ENCODE assay signal across 8 mouse cellular contexts in genomic region chr6:85452816-85453215, GRCm38 (mm10). TPM values are rescaled to one million over a fixed set of nuclear protein-coding genes. Genes with fewer than 3 reads are reported as not detected.
A peak's percentile ranks its signal among the peaks of the same experiment; 100 is the strongest.
DNase-seq lines count a peak whose midpoint lies in the region; ATAC-seq and TF ChIP-seq lines count a peak whose summit lies in the region.

No protein-coding gene starts in this region.

- 4% methylated on average over 7 of the region's 7 CpGs for WGBS in heart, embryonic 15.5 days
- WGBS in embryonic facial prominence, embryonic 12.5 days: 7% methylated on average over 7 of the region's 7 CpGs
- WGBS in limb, embryonic 11.5 days: 11% methylated on average over 7 of the region's 7 CpGs
- WGBS in small intestine, adult 2 months: 2% methylated on average over 7 of the region's 7 CpGs

- dilution Hi-C loops in CH12.LX (cut with MboI; ENCODE audit: extremely low pct_ligation_motif_present, extremely low pct_unique_long_range_greater_than_20kb, low sequenced_read_pairs): no loop called here

- peaks cover 35% of the 10 kb centered on the region for H3K4me1 ChIP-seq in heart, embryonic 15.5 days (replicated peaks)
- peaks cover 2 to 51% of the 10 kb centered on the region in 2 experiments; a peak in 3 of 4 replicates for H3K4me1 ChIP-seq in CH12.LX (ENCODE audit: control insufficient read depth in 1 of 2, insufficient read depth in 2 of 2)
- peaks cover 25% of the 10 kb centered on the region for H3K4me1 ChIP-seq in embryonic facial prominence, embryonic 12.5 days
- peaks cover 13% of the 10 kb centered on the region for H3K4me1 ChIP-seq in limb, embryonic 11.5 days (ENCODE audit: control insufficient read depth, insufficient read depth, low read length)
- H3K4me1 ChIP-seq in small intestine, adult 2 months (ENCODE audit: control insufficient read depth, insufficient read depth, insufficient read length, low read length): peaks cover 8% of the 10 kb centered on the region

- H3K4me3 ChIP-seq in heart, embryonic 15.5 days: peak overlapping the region; percentile 65
- peak overlapping the region; percentile 76 to 93 (median 89) for H3K4me3 ChIP-seq in CH12.LX (replicated peaks in 1 of 3; ENCODE audit: low read depth in 2 of 3, low read length in 2 of 3, poor library complexity in 1 of 3)
- peak overlapping the region; percentile 74 for H3K4me3 ChIP-seq in embryonic facial prominence, embryonic 12.5 days
- H3K4me3 ChIP-seq in limb, embryonic 11.5 days (ENCODE audit: low read depth, low read length): peak overlapping the region; percentile 87
- peak overlapping the region; percentile 75; the same call in 1 of the 2 replicates for H3K4me3 ChIP-seq in small intestine, adult 2 months (ENCODE audit: low read depth, low read length)

- in situ Hi-C loops in CH12.LX (cut with MboI; ENCODE audit: low pct_ligation_motif_present, low pct_unique_long_range_greater_than_20kb, low sequenced_read_pairs): loop anchor here (25.0 kb wide), 1 partner anchor 459 kb away; the partner anchor contains the start of genes Nat8f1, Nat8f4 and Tprkb

- peak overlapping the region; percentile 86; the same call in 1 of the 2 replicates for H3K27ac ChIP-seq in heart, embryonic 15.5 days
- H3K27ac ChIP-seq in CH12.LX (ENCODE audit: insufficient read depth, low read depth): peak overlapping the region; percentile 54
- H3K27ac ChIP-seq in embryonic facial prominence, embryonic 12.5 days: 0 out of 2 replicates have a peak overlapping the region, but pooled peaks have one; percentile 95
- H3K27ac ChIP-seq in limb, embryonic 11.5 days (replicated peaks; ENCODE audit: low read depth, low read length): no peak overlapping the region
- H3K27ac ChIP-seq in small intestine, adult 2 months (ENCODE audit: insufficient read depth, low read depth, low read length): 0 out of 2 replicates have a peak overlapping the region, but pooled peaks have one; percentile 92

- no peak for ATAC-seq in heart, embryonic 15.5 days (replicated peaks; ENCODE audit: insufficient number of reproducible peaks, insufficient read depth, low FRiP score, low read depth)
- no peak for ATAC-seq in embryonic facial prominence, embryonic 12.5 days (ENCODE audit: insufficient number of reproducible peaks, insufficient read depth, low FRiP score, low TSS enrichment)
- ATAC-seq in limb, embryonic 11.5 days (ENCODE audit: insufficient number of reproducible peaks, low FRiP score, low TSS enrichment, low read depth): no peak

- TF ChIP-seq EP300 in CH12.LX (IDR thresholded peaks at IDR 0.05; ENCODE audit: low read length): no peak

- no peaks in the 10 kb centered on the region for H3K27me3 ChIP-seq in heart, embryonic 15.5 days
- no peaks in the 10 kb centered on the region for H3K27me3 ChIP-seq in CH12.LX (replicated peaks)
- no peaks in the 10 kb centered on the region for H3K27me3 ChIP-seq in embryonic facial prominence, embryonic 12.5 days
- no peaks in the 10 kb centered on the region for H3K27me3 ChIP-seq in limb, embryonic 11.5 days (ENCODE audit: control insufficient read depth, insufficient read depth, low read length)
- no peaks in the 10 kb centered on the region for H3K27me3 ChIP-seq in small intestine, adult 2 months (ENCODE audit: control insufficient read depth, insufficient read depth, low read length)

- no peaks in the 10 kb centered on the region for H3K36me3 ChIP-seq in heart, embryonic 15.5 days
- peaks cover 0 to 51% of the 10 kb centered on the region in 2 experiments for H3K36me3 ChIP-seq in CH12.LX (replicated peaks in 1 of 2; ENCODE audit: control insufficient read depth in 1 of 2, insufficient read depth in 1 of 2, low read length in 1 of 2)
- H3K36me3 ChIP-seq in embryonic facial prominence, embryonic 12.5 days: no peaks in the 10 kb centered on the region
- no peaks in the 10 kb centered on the region for H3K36me3 ChIP-seq in limb, embryonic 11.5 days (ENCODE audit: control insufficient read depth, insufficient read depth, low read length)
- H3K36me3 ChIP-seq in small intestine, adult 2 months (ENCODE audit: control insufficient read depth, insufficient read depth, low read length): no peaks in the 10 kb centered on the region

- peaks cover 57% of the 10 kb centered on the region for H3K79me2 ChIP-seq in CH12.LX (replicated peaks; ENCODE audit: control insufficient read depth, extremely low read depth, insufficient read depth, poor library complexity, severe bottlenecking)

- no peak for TF ChIP-seq CTCF in CH12.LX (conservative IDR thresholded peaks at IDR 0.05 in 1 of 2, IDR thresholded peaks at IDR 0.05 in 1 of 2; ENCODE audit: low read depth in 2 of 2, low read length in 2 of 2)
- no peak for TF ChIP-seq CTCF in small intestine, adult 2 months (IDR thresholded peaks at IDR 0.05; ENCODE audit: extremely low read depth, insufficient read length, insufficient replicate concordance, low read depth, low read length)

- TF ChIP-seq POLR2A in CH12.LX (IDR thresholded peaks at IDR 0.05; ENCODE audit: low read depth, low read length): no peak
- TF ChIP-seq POLR2A in small intestine, adult 2 months (IDR thresholded peaks at IDR 0.05; ENCODE audit: low read depth, low read length): no peak

- peak overlapping the region; percentile 77 for H3K9ac ChIP-seq in heart, embryonic 15.5 days
- H3K9ac ChIP-seq in CH12.LX (ENCODE audit: insufficient read depth, low read depth): peak overlapping the region; percentile 93
- H3K9ac ChIP-seq in embryonic facial prominence, embryonic 12.5 days: peak overlapping the region; percentile 76
- peak overlapping the region; percentile 93 for H3K9ac ChIP-seq in limb, embryonic 11.5 days (ENCODE audit: low read length)

- intact Hi-C loops in heart, postnatal 14 days (cut with DNase I): loop anchor here (10.0 kb wide), 1 partner anchor 482 kb away; no protein-coding TSS in a partner anchor
- intact Hi-C loops in gastrocnemius, postnatal 36 days (cut with DNase I): loop anchor here (5.0 kb wide), 1 partner anchor 509 kb away; the partner anchor contains the start of gene Dusp11

- TF ChIP-seq RAD21 in CH12.LX (IDR thresholded peaks at IDR 0.05; ENCODE audit: low read depth, low read length): no peak

- H3K9me3 ChIP-seq in heart, embryonic 15.5 days (replicated peaks): no peaks in the 10 kb centered on the region
- no peaks in the 10 kb centered on the region for H3K9me3 ChIP-seq in CH12.LX (replicated peaks; ENCODE audit: low read length)
- no peaks in the 10 kb centered on the region for H3K9me3 ChIP-seq in embryonic facial prominence, embryonic 12.5 days
- H3K9me3 ChIP-seq in limb, embryonic 11.5 days (ENCODE audit: control insufficient read depth, low read length): no peaks in the 10 kb centered on the region

- H3K4me2 ChIP-seq in heart, embryonic 15.5 days: peak overlapping the region; percentile 97
- peak overlapping the region; percentile 97 for H3K4me2 ChIP-seq in CH12.LX (ENCODE audit: insufficient read depth, low read depth, poor library complexity, severe bottlenecking)
- H3K4me2 ChIP-seq in embryonic facial prominence, embryonic 12.5 days (replicated peaks): peak overlapping the region; percentile 94
- peak overlapping the region; percentile 95 for H3K4me2 ChIP-seq in limb, embryonic 11.5 days (ENCODE audit: low read depth, severe bottlenecking)

- DNase-seq in heart, postnatal 14 days: no peak
- no peak for DNase-seq in CH12.LX (ENCODE audit: extremely low read depth)
- DNase-seq in limb, embryonic 11.5 days (ENCODE audit: low spot score): peak; percentile 24
- no peak for DNase-seq in gastrocnemius, postnatal 4 days (ENCODE audit: low spot score in 2 of 2)
- DNase-seq in gastrocnemius, postnatal 36 days: no peak

RNA-seq across cellular contexts. Expression of gene Pradc1, which starts 1.0 kb away (rescaled TPM):
- polyA plus RNA-seq in heart, embryonic 15.5 days (2015; fragmentation: Nextera tagmentation; extraction: Ambion mirVana): 38.8 and 41.9 TPM in 2 replicates
- 10 to 100 TPM; 14.3 to 15.5 TPM for total RNA-seq in heart, postnatal 14 days (2021)
- 11.0 and 18.0 TPM in 2 replicates for total RNA-seq in CH12.LX (2012; rRNA removed)
- total RNA-seq in CH12.LX (2014; rRNA removed): 18.8 and 19.9 TPM in 2 replicates
- 16.3 and 18.2 TPM in 2 replicates for polyA plus RNA-seq in CH12.LX (2012; ENCODE audit: insufficient read length, low read depth)
- 29.5 and 33.5 TPM in 2 replicates for polyA plus RNA-seq in embryonic facial prominence, embryonic 12.5 days (2016; fragmentation: Nextera tagmentation; extraction: Ambion mirVana)
- polyA plus RNA-seq in limb, embryonic 11.5 days (2014; fragmentation: Nextera tagmentation; extraction: Ambion mirVana): 19.6 and 20.9 TPM in 2 replicates
- polyA plus RNA-seq in small intestine, adult 2 months (2012; rRNA removed): 10.9 and 15.9 TPM in 2 replicates
- total RNA-seq in gastrocnemius, postnatal 4 days (2021): 10 to 100 TPM; 27.6 to 28.1 TPM
- 10 to 100 TPM in 1 of 2 experiments, 1 to 10 TPM in 1; 9.6 to 11.0 TPM for total RNA-seq in gastrocnemius, postnatal 36 days (2021)

RNA-seq across cellular contexts. Expression of gene Cct7, which starts 1.5 kb away (rescaled TPM):
- 312 and 362 TPM in 2 replicates for polyA plus RNA-seq in heart, embryonic 15.5 days (2015; fragmentation: Nextera tagmentation; extraction: Ambion mirVana)
- 100 to 1,000 TPM; 134 to 141 TPM for total RNA-seq in heart, postnatal 14 days (2021)
- total RNA-seq in CH12.LX (2012; rRNA removed) (484 and 566 TPM in 2 replicates), CH12.LX (2014; rRNA removed) (483 and 577 TPM in 2 replicates)
- polyA plus RNA-seq in CH12.LX (2012; ENCODE audit: insufficient read length, low read depth): 505 and 599 TPM in 2 replicates
- polyA plus RNA-seq in embryonic facial prominence, embryonic 12.5 days (2016; fragmentation: Nextera tagmentation; extraction: Ambion mirVana): 525 and 526 TPM in 2 replicates
- polyA plus RNA-seq in limb, embryonic 11.5 days (2014; fragmentation: Nextera tagmentation; extraction: Ambion mirVana): 706 and 718 TPM in 2 replicates
- 39.1 and 69.7 TPM in 2 replicates for polyA plus RNA-seq in small intestine, adult 2 months (2012; rRNA removed)
- total RNA-seq in gastrocnemius, postnatal 4 days (2021): 100 to 1,000 TPM; 194 to 199 TPM
- 100 to 1,000 TPM; 107 to 117 TPM for total RNA-seq in gastrocnemius, postnatal 36 days (2021)

RNA-seq across cellular contexts. Expression of gene Smyd5, which starts 21.0 kb away (rescaled TPM):
- polyA plus RNA-seq in heart, embryonic 15.5 days (2015; fragmentation: Nextera tagmentation; extraction: Ambion mirVana): 29.6 and 38.4 TPM in 2 replicates
- total RNA-seq in heart, postnatal 14 days (2021): 1 to 10 TPM; 5.1 to 6.6 TPM
- total RNA-seq in CH12.LX (2012; rRNA removed) (68.1 and 84.0 TPM in 2 replicates), CH12.LX (2014; rRNA removed) (75.5 and 77.5 TPM in 2 replicates)
- polyA plus RNA-seq in CH12.LX (2012; ENCODE audit: insufficient read length, low read depth): 109 and 111 TPM in 2 replicates
- 66.4 and 67.1 TPM in 2 replicates for polyA plus RNA-seq in embryonic facial prominence, embryonic 12.5 days (2016; fragmentation: Nextera tagmentation; extraction: Ambion mirVana)
- polyA plus RNA-seq in limb, embryonic 11.5 days (2014; fragmentation: Nextera tagmentation; extraction: Ambion mirVana): 60.4 and 61.8 TPM in 2 replicates
- polyA plus RNA-seq in small intestine, adult 2 months (2012; rRNA removed): 6.8 and 9.5 TPM in 2 replicates
- total RNA-seq in gastrocnemius, postnatal 4 days (2021): 10 to 100 TPM; 21.6 to 22.7 TPM
- 1 to 10 TPM; 6.8 TPM for total RNA-seq in gastrocnemius, postnatal 36 days (2021)

RNA-seq across cellular contexts. Expression of gene Noto, which starts 29.1 kb away (rescaled TPM):
- polyA plus RNA-seq in heart, embryonic 15.5 days (2015; fragmentation: Nextera tagmentation; extraction: Ambion mirVana): 0.15 TPM in 1 of 2 replicates, not detected in the other
- total RNA-seq in heart, postnatal 14 days (2021): not detected
- not detected in 2 replicates for total RNA-seq in CH12.LX (2012; rRNA removed)
- not detected in 2 replicates for total RNA-seq in CH12.LX (2014; rRNA removed)
- not detected in 2 replicates for polyA plus RNA-seq in CH12.LX (2012; ENCODE audit: insufficient read length, low read depth)
- not detected in 2 replicates for polyA plus RNA-seq in embryonic facial prominence, embryonic 12.5 days (2016; fragmentation: Nextera tagmentation; extraction: Ambion mirVana)
- not detected in 2 replicates for polyA plus RNA-seq in limb, embryonic 11.5 days (2014; fragmentation: Nextera tagmentation; extraction: Ambion mirVana)
- polyA plus RNA-seq in small intestine, adult 2 months (2012; rRNA removed): not detected in 2 replicates
- not detected for total RNA-seq in gastrocnemius, postnatal 4 days (2021)
- not detected for total RNA-seq in gastrocnemius, postnatal 36 days (2021)

RNA-seq across cellular contexts. Expression of gene Fbxo41, which starts 50.0 kb away (rescaled TPM):
- 0.03 and 0.15 TPM in 2 replicates for polyA plus RNA-seq in heart, embryonic 15.5 days (2015; fragmentation: Nextera tagmentation; extraction: Ambion mirVana)
- not detected for total RNA-seq in heart, postnatal 14 days (2021)
- 0.04 TPM in 2 replicates for total RNA-seq in CH12.LX (2012; rRNA removed)
- not detected in 2 replicates for total RNA-seq in CH12.LX (2014; rRNA removed)
- polyA plus RNA-seq in CH12.LX (2012; ENCODE audit: insufficient read length, low read depth): not detected in 2 replicates
- 0.82 and 0.83 TPM in 2 replicates for polyA plus RNA-seq in embryonic facial prominence, embryonic 12.5 days (2016; fragmentation: Nextera tagmentation; extraction: Ambion mirVana)
- polyA plus RNA-seq in limb, embryonic 11.5 days (2014; fragmentation: Nextera tagmentation; extraction: Ambion mirVana): 1.5 and 1.7 TPM in 2 replicates
- 0.19 and 0.22 TPM in 2 replicates for polyA plus RNA-seq in small intestine, adult 2 months (2012; rRNA removed)
- under 1 TPM; 0.08 to 0.10 TPM for total RNA-seq in gastrocnemius, postnatal 4 days (2021)
- under 1 TPM in 1 of 2 experiments, not detected in 1; 0.03 TPM for total RNA-seq in gastrocnemius, postnatal 36 days (2021)
